Mouse (Mus musculus): ENCODE data around the gene AU040320. TPM values are rescaled to one million over a fixed set of nuclear protein-coding genes. Genes with fewer than 3 reads are reported as not detected.

AU040320 gene
- polyA plus RNA-seq, 1 experiment from 2014 or later, result 28.9 TPM

- Histone ChIP-seq H3K4me1 (replicated peaks; ENCODE audit: control insufficient read depth, insufficient read depth, low read length) (no peaks in the 10 kb centered on the region), H3K9me3 (ENCODE audit: control insufficient read depth, low read length) (no peaks in the 10 kb centered on the region), H3K4me2 (ENCODE audit: low read length) (no peak overlapping the region), H3K27ac (ENCODE audit: low read depth) (no peak overlapping the region), H3K9ac (ENCODE audit: low read length) (no peak overlapping the region), H3K4me3 (ENCODE audit: low read depth, low read length) (no peak overlapping the region), H3K36me3 (ENCODE audit: control insufficient read depth, insufficient read depth, low read length) (peaks cover 36% of the 10 kb centered on the region), H3K27me3 (replicated peaks; ENCODE audit: control insufficient read depth, insufficient read depth, low read length) (no peaks in the 10 kb centered on the region)
- ATAC-seq (replicated peaks; ENCODE audit: low FRiP score, low TSS enrichment, low read depth), result no peak
- 58% methylated on average over 7 of the region's 7 CpGs for WGBS
- DNase-seq (ENCODE audit: low spot score), result no peak
Observed at GRCm38 (mm10) chr4:126846971-126847370, 93.6 kb downstream of the AU040320 start.

DNA sequence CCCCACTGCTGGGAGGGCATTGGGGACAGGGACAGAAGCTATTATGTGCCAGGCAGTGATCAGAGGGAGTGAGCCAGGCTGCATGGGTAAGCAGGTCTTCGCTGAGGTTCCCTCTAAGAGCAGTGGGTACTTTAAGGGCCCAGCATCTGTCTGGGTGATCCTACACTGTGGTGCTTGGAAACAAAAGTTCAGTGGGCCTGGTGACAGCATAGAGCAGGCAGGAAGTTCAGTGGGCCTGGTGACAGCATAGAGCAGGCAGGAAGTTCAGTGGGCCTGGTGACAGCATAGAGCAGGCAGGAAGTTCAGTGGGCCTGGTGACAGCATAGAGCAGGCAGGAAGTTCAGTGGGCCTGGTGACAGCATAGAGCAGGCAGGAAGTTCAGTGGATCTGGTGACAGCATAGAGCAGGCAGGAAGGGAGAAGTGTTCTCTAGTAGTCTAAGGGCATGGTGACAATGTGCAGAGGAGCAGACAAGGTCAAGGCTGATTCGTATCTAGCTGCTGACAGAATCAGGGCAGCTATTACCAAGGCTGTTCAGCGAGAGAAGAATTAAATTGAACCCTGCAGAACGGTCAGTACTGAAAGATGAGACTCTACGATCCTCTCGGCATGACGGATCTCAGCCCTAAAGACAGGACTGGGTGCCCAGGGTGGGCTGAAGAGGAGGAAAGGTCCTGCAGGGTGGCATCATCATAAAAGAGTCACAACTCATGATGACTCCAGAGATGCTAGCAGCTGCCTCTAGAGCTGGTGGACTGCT, 96.9 kb downstream of the AU040320 start:
- no peak overlapping the region for H3K27ac ChIP-seq (ENCODE audit: low read depth)
- no peak overlapping the region for H3K4me3 ChIP-seq (ENCODE audit: low read depth, low read length)
- no peaks in the 10 kb centered on the region for H3K9me3 ChIP-seq (ENCODE audit: control insufficient read depth, low read length)
- no peaks in the 10 kb centered on the region for H3K27me3 ChIP-seq (replicated peaks; ENCODE audit: control insufficient read depth, insufficient read depth, low read length)
- H3K4me1 ChIP-seq (replicated peaks; ENCODE audit: control insufficient read depth, insufficient read depth, low read length), result no peaks in the 10 kb centered on the region
- whole genome bisulfite sequencing, result 79% methylated on average over 7 of the region's 7 CpGs
- DNase-seq (ENCODE audit: low spot score) (no peak), ATAC-seq (replicated peaks; ENCODE audit: low FRiP score, low TSS enrichment, low read depth) (no peak)
- peaks cover 37% of the 10 kb centered on the region for H3K36me3 ChIP-seq (ENCODE audit: control insufficient read depth, insufficient read depth, low read length)
- no peak overlapping the region for H3K9ac ChIP-seq (ENCODE audit: low read length)
- no peak overlapping the region for H3K4me2 ChIP-seq (ENCODE audit: low read length)

- ATAC-seq (replicated peaks; ENCODE audit: low FRiP score, low TSS enrichment, low read depth) (no peak), DNase-seq (ENCODE audit: low spot score) (no peak)
- Histone ChIP-seq H3K9ac (ENCODE audit: low read length) (no peak overlapping the region), H3K36me3 (ENCODE audit: control insufficient read depth, insufficient read depth, low read length) (peaks cover 37% of the 10 kb centered on the region), H3K4me1 (replicated peaks; ENCODE audit: control insufficient read depth, insufficient read depth, low read length) (no peaks in the 10 kb centered on the region), H3K4me3 (ENCODE audit: low read depth, low read length) (no peak overlapping the region), H3K4me2 (ENCODE audit: low read length) (no peak overlapping the region), H3K27ac (ENCODE audit: low read depth) (no peak overlapping the region), H3K9me3 (ENCODE audit: control insufficient read depth, low read length) (no peaks in the 10 kb centered on the region), H3K27me3 (replicated peaks; ENCODE audit: control insufficient read depth, insufficient read depth, low read length) (no peaks in the 10 kb centered on the region)
- 57% methylated on average over 4 of the region's 4 CpGs for WGBS
Observed at GRCm38 (mm10) chr4:126850778-126851080, 97.4 kb downstream of the AU040320 start.

- H3K4me3 ChIP-seq (ENCODE audit: low read depth, low read length), result no peak overlapping the region
- H3K4me2 ChIP-seq (ENCODE audit: low read length), result no peak overlapping the region
- no peaks in the 10 kb centered on the region for H3K9me3 ChIP-seq (ENCODE audit: control insufficient read depth, low read length)
- H3K27ac ChIP-seq (ENCODE audit: low read depth), result no peak overlapping the region
- 68% methylated on average over 11 of the region's 11 CpGs for WGBS
- peaks cover 22% of the 10 kb centered on the region for H3K36me3 ChIP-seq (ENCODE audit: control insufficient read depth, insufficient read depth, low read length)
- no peaks in the 10 kb centered on the region for H3K27me3 ChIP-seq (replicated peaks; ENCODE audit: control insufficient read depth, insufficient read depth, low read length)
- DNase-seq (ENCODE audit: low spot score), result no peak
- no peak overlapping the region for H3K9ac ChIP-seq (ENCODE audit: low read length)
- no peaks in the 10 kb centered on the region for H3K4me1 ChIP-seq (replicated peaks; ENCODE audit: control insufficient read depth, insufficient read depth, low read length)
- ATAC-seq (replicated peaks; ENCODE audit: low FRiP score, low TSS enrichment, low read depth), result no peak
Observed at GRCm38 (mm10) chr4:126852971-126853370, 99.6 kb downstream of the AU040320 start.

- no peak overlapping the region for H3K4me2 ChIP-seq (ENCODE audit: low read length)
- no peaks in the 10 kb centered on the region for H3K4me1 ChIP-seq (replicated peaks; ENCODE audit: control insufficient read depth, insufficient read depth, low read length)
- H3K9ac ChIP-seq (ENCODE audit: low read length), result no peak overlapping the region
- H3K36me3 ChIP-seq (ENCODE audit: control insufficient read depth, insufficient read depth, low read length), result peaks cover 45% of the 10 kb centered on the region
- 0 out of 2 replicates have a peak, but pooled peaks have one; percentile 30 for ATAC-seq (replicated peaks; ENCODE audit: low FRiP score, low TSS enrichment, low read depth)
- H3K27ac ChIP-seq (ENCODE audit: low read depth), result no peak overlapping the region
- no peak for DNase-seq (ENCODE audit: low spot score)
- no peaks in the 10 kb centered on the region for H3K27me3 ChIP-seq (replicated peaks; ENCODE audit: control insufficient read depth, insufficient read depth, low read length)
- no peaks in the 10 kb centered on the region for H3K9me3 ChIP-seq (ENCODE audit: control insufficient read depth, low read length)
- no peak overlapping the region for H3K4me3 ChIP-seq (ENCODE audit: low read depth, low read length)
- WGBS, result 91% methylated on average over 9 of the region's 9 CpGs
Observed at GRCm38 (mm10) chr4:126860268-126860986, 107.1 kb downstream of the AU040320 start.

DNA sequence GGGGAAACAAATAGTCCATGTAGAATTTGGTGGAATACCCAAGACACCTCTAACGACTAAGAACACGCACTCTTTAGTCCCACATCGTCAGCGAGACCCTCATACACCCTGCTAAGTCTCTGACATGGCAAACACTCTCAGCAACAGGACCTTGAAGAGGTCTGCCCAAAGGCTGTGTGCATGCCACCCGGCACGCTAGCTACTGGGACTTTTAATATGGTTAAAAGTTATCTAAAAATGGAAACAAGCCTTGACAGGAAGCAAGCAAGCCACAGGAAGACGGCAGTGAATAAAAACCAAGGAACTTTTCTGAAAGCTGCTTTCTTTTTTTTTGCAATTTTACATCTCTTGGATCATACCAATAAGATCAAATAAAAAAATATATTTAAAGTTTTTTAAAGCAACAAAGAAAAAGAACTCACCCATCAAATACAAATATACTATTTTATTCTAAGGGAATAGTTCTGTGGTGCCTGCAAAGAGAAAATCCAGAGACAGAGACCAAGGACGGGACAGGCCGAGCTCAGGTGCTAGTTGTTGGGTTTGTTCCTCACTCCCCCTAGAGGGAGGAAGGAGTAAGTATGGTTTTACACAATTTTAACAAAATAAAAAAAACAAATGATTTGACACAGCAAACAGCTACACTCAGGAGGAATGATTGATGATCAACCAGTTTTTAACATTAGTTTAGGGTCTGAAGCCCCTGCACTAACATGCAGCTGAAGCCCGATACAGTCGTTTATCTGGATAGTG, 108.3 kb downstream of the AU040320 start:
- no peak overlapping the region for H3K4me3 ChIP-seq (ENCODE audit: low read depth, low read length)
- H3K4me2 ChIP-seq (ENCODE audit: low read length), result no peak overlapping the region
- H3K36me3 ChIP-seq (ENCODE audit: control insufficient read depth, insufficient read depth, low read length), result peaks cover 58% of the 10 kb centered on the region
- ATAC-seq (replicated peaks; ENCODE audit: low FRiP score, low TSS enrichment, low read depth) (no peak), DNase-seq (ENCODE audit: low spot score) (no peak)
- H3K9me3 ChIP-seq (ENCODE audit: control insufficient read depth, low read length), result no peaks in the 10 kb centered on the region
- no peak overlapping the region for H3K27ac ChIP-seq (ENCODE audit: low read depth)
- no peak overlapping the region for H3K9ac ChIP-seq (ENCODE audit: low read length)
- H3K4me1 ChIP-seq (replicated peaks; ENCODE audit: control insufficient read depth, insufficient read depth, low read length), result no peaks in the 10 kb centered on the region
- 87% methylated on average over 11 of the region's 11 CpGs for WGBS
- no peaks in the 10 kb centered on the region for H3K27me3 ChIP-seq (replicated peaks; ENCODE audit: control insufficient read depth, insufficient read depth, low read length)

- no peak overlapping the region for H3K27ac ChIP-seq (ENCODE audit: low read depth)
- no peaks in the 10 kb centered on the region for H3K9me3 ChIP-seq (ENCODE audit: control insufficient read depth, low read length)
- H3K9ac ChIP-seq (ENCODE audit: low read length), result no peak overlapping the region
- no peak overlapping the region for H3K4me3 ChIP-seq (ENCODE audit: low read depth, low read length)
- no peak overlapping the region for H3K4me2 ChIP-seq (ENCODE audit: low read length)
- WGBS, result 94% methylated on average over 12 of the region's 12 CpGs
- ATAC-seq (replicated peaks; ENCODE audit: low FRiP score, low TSS enrichment, low read depth) (no peak), DNase-seq (ENCODE audit: low spot score) (no peak)
- H3K36me3 ChIP-seq (ENCODE audit: control insufficient read depth, insufficient read depth, low read length), result peaks cover 72% of the 10 kb centered on the region
- H3K27me3 ChIP-seq (replicated peaks; ENCODE audit: control insufficient read depth, insufficient read depth, low read length), result no peaks in the 10 kb centered on the region
- H3K4me1 ChIP-seq (replicated peaks; ENCODE audit: control insufficient read depth, insufficient read depth, low read length), result no peaks in the 10 kb centered on the region
Observed at GRCm38 (mm10) chr4:126868699-126869098, 115.4 kb downstream of the AU040320 start.

- H3K4me2 ChIP-seq (ENCODE audit: low read length), result no peak overlapping the region
- 72% methylated on average over 7 of the region's 7 CpGs for WGBS
Observed at GRCm38 (mm10) chr4:126872717-126873116, 119.4 kb downstream of the AU040320 start.

More at GRCm38 (mm10) chr4:126872717-126873116, 119.4 kb downstream of the AU040320 start:
- H3K4me3 ChIP-seq (ENCODE audit: low read depth, low read length), result no peak overlapping the region
- H3K9ac ChIP-seq (ENCODE audit: low read length), result no peak overlapping the region
- H3K9me3 ChIP-seq (ENCODE audit: control insufficient read depth, low read length), result no peaks in the 10 kb centered on the region
- H3K27ac ChIP-seq (ENCODE audit: low read depth), result no peak overlapping the region
- peaks cover 60% of the 10 kb centered on the region for H3K36me3 ChIP-seq (ENCODE audit: control insufficient read depth, insufficient read depth, low read length)
- DNase-seq (ENCODE audit: low spot score) (no peak), ATAC-seq (replicated peaks; ENCODE audit: low FRiP score, low TSS enrichment, low read depth) (no peak)
- H3K4me1 ChIP-seq (replicated peaks; ENCODE audit: control insufficient read depth, insufficient read depth, low read length), result no peaks in the 10 kb centered on the region
- no peaks in the 10 kb centered on the region for H3K27me3 ChIP-seq (replicated peaks; ENCODE audit: control insufficient read depth, insufficient read depth, low read length)

Measured in intestine, embryonic 14.5 days (tissue).